Comparison of ENCODE assay signal across 8 mouse cellular contexts in the genomic region with DNA sequence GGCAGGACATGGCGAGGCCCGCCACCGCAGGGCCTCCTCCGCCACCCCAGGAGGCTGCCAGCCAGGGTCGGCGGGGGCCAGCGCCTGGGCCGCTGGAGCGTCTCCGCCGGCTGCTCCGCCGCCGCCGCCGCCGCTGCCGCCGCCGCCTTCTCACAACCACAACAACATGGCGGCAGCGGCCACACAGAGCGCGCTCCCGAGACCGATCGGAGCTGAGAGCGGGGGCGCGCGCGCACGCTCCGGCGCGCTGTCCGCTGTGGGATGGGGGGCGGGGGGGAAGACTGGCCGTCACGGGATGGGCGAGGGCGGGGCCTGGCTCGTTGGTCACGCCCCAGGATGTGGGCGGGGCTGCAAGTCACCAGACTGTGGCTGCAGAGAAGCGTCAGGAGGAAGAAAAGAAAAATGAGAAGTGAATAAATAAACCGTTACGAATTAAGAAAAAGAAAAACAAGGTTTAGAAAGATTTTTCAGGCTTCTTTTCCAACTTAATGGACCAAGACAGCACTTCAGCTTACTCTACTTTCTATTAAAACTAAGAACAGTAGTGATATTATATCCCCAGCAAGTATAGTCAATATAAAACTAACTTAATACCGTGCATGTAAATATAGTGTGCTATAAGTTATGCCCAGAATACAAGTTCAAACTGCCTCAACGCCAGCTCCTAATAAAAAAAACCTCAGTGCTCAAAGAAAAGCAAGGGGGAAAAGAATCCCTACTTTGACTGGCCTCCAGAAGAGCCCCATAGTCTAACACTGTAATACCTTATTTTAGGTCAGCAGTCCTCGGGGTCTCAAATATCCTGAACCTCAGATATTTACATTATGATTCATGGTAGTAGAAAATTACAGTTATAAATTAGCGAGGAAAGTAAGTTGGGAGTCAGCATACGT. TPM values are rescaled to one million over a fixed set of nuclear protein-coding genes. Genes with fewer than 3 reads are reported as not detected.
DNase-seq lines count a peak whose midpoint lies in the region; ATAC-seq and TF ChIP-seq lines count a peak whose summit lies in the region.

A gene (minus strand): TSS at position 256 of the 893 bp plus-strand sequence.

- no peak for TF ChIP-seq POLR2A in cortical plate, adult 2 months (IDR thresholded peaks at IDR 0.05; ENCODE audit: extremely low read depth, insufficient read depth, low read length)

- peaks cover 5% of the 10 kb centered on the region; the same call in 1 of the 2 replicates for H3K4me1 ChIP-seq in cortical plate, adult 2 months (ENCODE audit: control insufficient read depth, insufficient read depth, low read length)

- peak within 1 kb of the TSS; percentile 47 for H3K4me3 ChIP-seq in cortical plate, adult 2 months (ENCODE audit: insufficient read depth, low read length)

- TF ChIP-seq CTCF in cortical plate, adult 2 months (IDR thresholded peaks at IDR 0.05; ENCODE audit: extremely low read depth, insufficient read depth, low read length) = no peak

- peak; percentile 85 for ATAC-seq in activated CD4-positive, CD25-positive, alpha-beta regulatory T cell, adult 4 months
- ATAC-seq in megakaryocyte progenitor cell, adult 5-6 weeks (replicated peaks; ENCODE audit: poor library complexity) = peak; percentile 93

- peak within 1 kb of the TSS; percentile 92 for H3K27ac ChIP-seq in cortical plate, adult 2 months (ENCODE audit: insufficient read depth, low read length)

- DNase-seq in gastrocnemius, postnatal 10 days = peak; percentile 98
- peak; percentile 98 for DNase-seq in induced T-regulatory cell, adult 2 months (ENCODE audit: low read depth)
- DNase-seq in left cerebral cortex, adult 9 months (ENCODE audit: low spot score in 2 of 2) = peak; percentile 66 to 92
- peak; percentile 92 for DNase-seq in right cerebral cortex, postnatal 14 days
- peak; percentile 91 to 95 for DNase-seq in urinary bladder, postnatal 36 days (ENCODE audit: low spot score in 2 of 2)

RNA-seq across cellular contexts. Expression of the gene that starts here (rescaled TPM):
- polyA plus RNA-seq in activated CD4-positive, CD25-positive, alpha-beta regulatory T cell, adult 4 months (2017; shearing (Covaris generic)) = 10 to 100 TPM; 35.1 to 37.3 TPM
- polyA plus RNA-seq in cortical plate, adult 2 months (2012; rRNA removed) = 40.9 and 43.8 TPM in 2 replicates
- 10 to 100 TPM; 45.6 to 50.1 TPM for total RNA-seq in gastrocnemius, postnatal 10 days (2021)
- total RNA-seq in megakaryocyte progenitor cell, adult 5-6 weeks (2015) = 31.2 and 32.4 TPM in 2 replicates
- 54.5 and 59.0 TPM in 2 replicates for total RNA-seq in megakaryocyte progenitor cell, adult 5-6 weeks (2017)

Comparison
In these comparisons a context has a peak if more than half of its experiments do, and no peak if none do; other contexts are left out.
1. Peak in every context shown above with its lines: DNase-seq, ATAC-seq, H3K4me3 ChIP-seq and H3K27ac ChIP-seq.